Mouse (Mus musculus) stomach, embryonic 15.5 days (tissue): Measurements from ENCODE around the gene Gm10837. TPM values are rescaled to one million over a fixed set of nuclear protein-coding genes. Genes with fewer than 3 reads are reported as not detected.

Source experiments
- ATAC-seq: fragments of 200-750 bp; cut with Nextera tagmentation; 2 replicates; pipeline ENCODE4 v1.8.0; 2017; ENCODE audit warnings: low read depth, moderate number of reproducible peaks, moderate TSS enrichment; ENCODE audit not compliant: insufficient read depth, low FRiP score
- H3K27ac ChIP-seq: fragments of 300-500 bp; sonication (generic); 2 replicates; pipeline ENCODE4 v1.5.1; 2015; ENCODE audit warnings: mild to moderate bottlenecking, inconsistent platforms
- H3K27me3 ChIP-seq: fragments of 300-500 bp; sonication (generic); replicated peaks from 2 replicates; pipeline ENCODE4 v1.6.1; 2015; ENCODE audit warnings: inconsistent platforms
- H3K36me3 ChIP-seq: fragments of 300-500 bp; sonication (generic); 2 replicates; pipeline ENCODE4 v1.6.1; 2015; ENCODE audit warnings: inconsistent platforms
- H3K4me1 ChIP-seq: fragments of 300-500 bp; sonication (generic); 2 replicates; pipeline ENCODE4 v1.6.1; 2015; ENCODE audit warnings: inconsistent platforms
- H3K4me2 ChIP-seq: fragments of 300-500 bp; sonication (generic); 2 replicates; pipeline ENCODE4 v1.6.1; 2015; ENCODE audit warnings: mild to moderate bottlenecking, inconsistent platforms
- H3K4me3 ChIP-seq: fragments of 300-500 bp; sonication (generic); replicated peaks from 2 replicates; pipeline ENCODE4 v1.5.1; 2015; ENCODE audit warnings: inconsistent platforms
- H3K9ac ChIP-seq: fragments of 300-500 bp; sonication (generic); 2 replicates; pipeline ENCODE4 v1.6.1; 2015; ENCODE audit warnings: inconsistent platforms
- H3K9me3 ChIP-seq: fragments of 300-500 bp; sonication (generic); 2 replicates; pipeline ENCODE4 v1.6.1; 2016; ENCODE audit warnings: inconsistent platforms
- WGBS: fragments of 180-500 bp; shearing (Covaris S2); methylation state at CpG from one replicate; pipeline ENCODE4 v1.1.7; 2015; 5-methylcytosine and 5-hydroxymethylcytosine counted together
- polyA plus RNA-seq: library from polyadenylated mRNA; unstranded; fragments of >200 nt; fragmentation: Nextera tagmentation; extraction: Ambion mirVana; gene quantifications from 2 replicates; pipeline ENCODE4 v1.2.1, GENCODE M21; 2015

Gene Gm10837
- polyA plus RNA-seq, result not detected in 2 replicates

DNA sequence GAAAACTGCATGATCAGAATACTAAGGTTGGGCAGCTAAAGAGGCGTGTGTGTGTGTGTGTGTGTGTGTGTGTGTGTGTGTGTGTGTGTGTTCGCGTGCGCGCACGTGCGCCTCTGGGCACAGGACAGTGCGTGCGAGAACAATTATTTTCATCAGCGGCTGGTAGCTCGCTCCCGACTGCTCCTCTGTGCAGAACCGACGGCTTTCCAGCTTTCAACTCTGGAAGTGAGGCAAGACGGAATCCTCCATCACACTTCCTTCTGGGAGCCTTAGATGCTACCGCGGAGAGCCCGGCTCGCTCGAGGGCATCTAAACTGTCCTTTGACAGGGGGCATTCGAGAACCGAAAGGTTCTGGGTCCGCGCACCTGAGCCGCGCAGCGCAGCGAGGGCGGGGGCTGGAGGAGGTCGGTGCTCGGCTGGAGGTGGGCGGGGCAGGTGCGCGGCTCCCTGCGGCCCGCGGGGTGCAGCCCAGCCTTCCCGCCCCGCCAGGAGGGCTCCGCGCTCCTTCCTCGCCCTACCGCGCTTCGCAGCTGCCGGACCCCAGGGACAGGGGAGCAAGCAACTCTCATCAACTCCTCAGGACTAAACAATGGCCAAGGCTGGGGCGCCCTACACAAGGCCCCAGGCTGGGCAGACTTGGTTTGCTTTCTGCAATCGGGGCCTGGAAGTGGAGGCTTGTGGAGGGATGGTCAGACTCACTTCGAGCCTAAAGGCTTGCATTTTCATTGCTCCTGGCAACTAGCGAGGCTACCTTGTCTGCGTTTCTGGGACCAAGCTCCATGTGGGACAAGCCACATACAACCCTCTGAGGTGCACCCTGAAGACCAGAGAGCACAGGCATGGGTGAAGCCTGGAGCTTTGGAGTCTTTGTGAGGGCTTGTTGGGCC is at the start of gene Gm10837:
Gene Gm10837, plus strand, starts transcription at position 146 of the 888 bp plus-strand sequence.
- Histone ChIP-seq H3K9me3 (no peaks in the 10 kb centered on the region), H3K27ac (no peak within 1 kb of the TSS), H3K36me3 (no peaks in the 10 kb centered on the region), H3K4me2 (peak within 1 kb of the TSS; percentile 50), H3K4me1 (peaks cover 6% of the 10 kb centered on the region; the same call in 1 of the 2 replicates), H3K9ac (no peak within 1 kb of the TSS), H3K27me3 (peaks cover 55% of the 10 kb centered on the region), H3K4me3 (peak within 1 kb of the TSS; percentile 19)
- ATAC-seq, result 0 out of 2 replicates have a peak, but pooled peaks have one; percentile 39
- 2% methylated on average over 51 of the region's 51 CpGs for WGBS

DNA sequence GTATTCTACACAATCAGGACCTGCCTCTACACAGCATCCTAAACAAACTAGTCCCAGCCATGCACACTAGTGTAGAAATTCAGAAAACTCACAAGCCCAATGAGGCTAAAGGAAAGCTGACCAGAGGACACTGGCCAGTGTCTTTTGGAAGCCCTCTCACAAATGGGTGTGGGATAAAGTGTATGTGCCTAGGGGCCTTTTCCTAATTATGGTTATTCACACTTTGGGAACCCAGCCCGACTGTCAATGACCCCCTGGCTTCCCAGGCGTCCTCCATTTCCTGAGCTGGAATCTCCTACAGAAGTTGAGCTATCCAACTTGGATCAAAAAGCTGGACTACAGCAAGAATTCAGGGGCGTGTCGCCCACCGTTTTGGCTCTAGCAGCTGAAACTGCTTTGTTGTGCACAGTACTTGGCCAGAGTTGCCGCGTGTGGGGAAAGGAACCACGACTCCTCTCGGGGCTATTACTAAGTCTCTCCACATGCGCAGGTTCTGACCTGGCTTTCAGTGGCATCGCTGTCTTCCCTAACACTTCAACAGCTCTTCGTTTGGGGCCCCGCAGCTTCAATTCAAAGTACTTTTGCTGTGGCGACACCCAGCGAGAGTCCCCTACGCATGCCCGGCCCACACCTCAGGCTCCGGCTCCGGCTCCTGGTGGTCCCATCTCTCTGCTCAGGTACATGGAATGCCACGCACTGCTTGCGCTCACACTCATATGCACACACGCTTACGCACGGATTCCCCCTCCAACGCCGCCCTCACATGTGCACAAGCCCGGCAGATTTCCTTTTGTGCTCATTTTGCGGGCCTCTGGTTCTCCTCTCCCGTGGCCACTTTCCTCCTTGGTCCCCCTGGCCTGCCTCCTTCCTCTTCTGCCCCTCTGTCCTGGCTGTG is 40.5 kb upstream of the Gm10837 start:
- Histone ChIP-seq H3K36me3 (no peaks in the 10 kb centered on the region), H3K9me3 (no peaks in the 10 kb centered on the region), H3K4me3 (peak overlapping the region; percentile 31), H3K27ac (no peak overlapping the region), H3K27me3 (peaks cover 64% of the 10 kb centered on the region), H3K4me2 (peak overlapping the region; percentile 62), H3K4me1 (peaks cover 15% of the 10 kb centered on the region), H3K9ac (no peak overlapping the region)
- no peak for ATAC-seq
- WGBS, result 6% methylated on average over 29 of the region's 29 CpGs

DNA sequence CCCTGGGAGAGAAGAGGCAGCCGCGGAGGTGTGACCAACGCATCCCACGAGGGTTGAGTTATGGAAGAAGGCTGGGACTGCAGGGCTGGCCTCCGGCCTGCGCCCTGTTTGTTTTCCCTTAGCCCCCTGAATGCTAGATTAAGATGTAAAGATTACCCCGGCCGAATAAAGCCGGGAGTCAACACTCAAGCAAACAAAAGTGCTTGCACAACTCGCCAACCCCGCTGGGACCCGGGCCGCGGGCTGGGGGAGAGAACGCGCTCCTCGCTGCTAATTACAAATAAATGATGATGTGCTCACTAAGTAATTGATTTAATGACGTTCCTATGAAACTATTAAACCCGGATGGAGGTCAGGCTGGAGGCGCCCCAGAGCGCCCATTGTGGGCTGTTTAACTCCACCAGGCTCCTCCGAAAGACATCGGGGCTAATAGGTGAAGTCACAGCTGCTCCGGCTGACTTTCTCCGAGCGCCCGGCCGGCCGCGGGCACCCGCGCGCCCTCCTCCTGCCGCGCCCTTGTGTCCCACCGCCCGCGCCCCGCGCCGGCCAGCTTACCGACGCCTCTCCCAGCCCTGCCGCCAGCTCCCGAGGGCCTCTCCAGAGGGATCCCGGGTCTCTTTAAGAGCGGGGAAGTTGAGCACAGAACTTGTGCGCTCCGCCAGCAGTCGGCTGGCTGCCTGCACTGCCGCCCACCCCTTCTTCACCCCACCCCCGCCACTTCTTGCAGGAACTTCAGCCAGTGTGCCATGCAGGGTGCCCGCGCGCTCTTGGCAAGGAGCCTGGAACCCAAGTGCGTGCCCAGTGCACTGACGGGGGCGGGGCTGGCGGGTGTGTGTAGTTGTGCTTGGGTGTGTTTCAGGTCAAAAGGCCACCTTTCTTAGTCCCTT is 39.6 kb upstream of the Gm10837 start, which contains the start of gene Gm5089:
Gene Gm5089, minus strand, starts transcription at position 620 of the 887 bp plus-strand sequence.
- Histone ChIP-seq H3K9me3 (no peaks in the 10 kb centered on the region), H3K27me3 (peaks cover 72% of the 10 kb centered on the region), H3K36me3 (no peaks in the 10 kb centered on the region), H3K4me1 (peaks cover 15% of the 10 kb centered on the region), H3K4me3 (peak within 1 kb of the TSS; percentile 31), H3K4me2 (peak within 1 kb of the TSS; percentile 62), H3K27ac (no peak within 1 kb of the TSS), H3K9ac (no peak within 1 kb of the TSS)
- WGBS, result under 1% methylated on average over 58 of the region's 59 CpGs
- peak; percentile 22; the same call in 1 of the 2 replicates for ATAC-seq

DNA sequence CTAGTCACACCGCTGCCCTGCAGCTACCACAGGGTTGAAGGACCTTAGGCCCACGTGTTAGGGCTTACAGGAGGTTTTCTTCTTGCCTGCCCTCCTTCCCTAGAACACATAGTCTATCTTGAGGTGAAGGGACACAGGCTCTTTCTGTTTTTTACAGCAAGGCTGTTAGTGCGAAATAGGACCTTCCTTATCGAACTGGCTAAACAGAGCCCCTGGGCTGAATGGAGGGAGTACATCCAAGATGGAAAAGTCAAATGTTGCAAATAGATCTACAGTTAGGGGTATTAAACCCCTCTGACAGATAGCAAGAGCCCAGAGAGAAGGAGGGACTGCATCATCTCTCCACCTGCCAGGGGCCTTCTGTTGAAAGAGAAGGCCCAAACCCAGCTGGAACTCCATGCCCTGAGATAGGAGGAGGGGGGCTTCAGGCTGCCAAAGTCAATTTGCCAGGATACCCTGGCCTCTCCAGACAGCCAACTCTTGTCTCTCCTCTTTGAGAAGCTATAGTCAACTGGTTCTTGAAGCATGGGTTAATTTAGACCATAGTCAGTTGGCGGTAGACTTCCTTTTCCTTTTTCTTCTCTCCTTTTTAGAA is 38.7 kb upstream of the Gm10837 start:
- H3K36me3 ChIP-seq, result no peaks in the 10 kb centered on the region
- H3K9me3 ChIP-seq, result no peaks in the 10 kb centered on the region
- WGBS, result 59% methylated on average over 5 of the region's 5 CpGs
- peak overlapping the region; percentile 62; the same call in 1 of the 2 replicates for H3K4me2 ChIP-seq
- no peak overlapping the region for H3K4me3 ChIP-seq
- peaks cover 79% of the 10 kb centered on the region for H3K27me3 ChIP-seq
- H3K27ac ChIP-seq, result no peak overlapping the region
- ATAC-seq, result no peak
- H3K9ac ChIP-seq, result no peak overlapping the region
- peaks cover 15% of the 10 kb centered on the region for H3K4me1 ChIP-seq

DNA sequence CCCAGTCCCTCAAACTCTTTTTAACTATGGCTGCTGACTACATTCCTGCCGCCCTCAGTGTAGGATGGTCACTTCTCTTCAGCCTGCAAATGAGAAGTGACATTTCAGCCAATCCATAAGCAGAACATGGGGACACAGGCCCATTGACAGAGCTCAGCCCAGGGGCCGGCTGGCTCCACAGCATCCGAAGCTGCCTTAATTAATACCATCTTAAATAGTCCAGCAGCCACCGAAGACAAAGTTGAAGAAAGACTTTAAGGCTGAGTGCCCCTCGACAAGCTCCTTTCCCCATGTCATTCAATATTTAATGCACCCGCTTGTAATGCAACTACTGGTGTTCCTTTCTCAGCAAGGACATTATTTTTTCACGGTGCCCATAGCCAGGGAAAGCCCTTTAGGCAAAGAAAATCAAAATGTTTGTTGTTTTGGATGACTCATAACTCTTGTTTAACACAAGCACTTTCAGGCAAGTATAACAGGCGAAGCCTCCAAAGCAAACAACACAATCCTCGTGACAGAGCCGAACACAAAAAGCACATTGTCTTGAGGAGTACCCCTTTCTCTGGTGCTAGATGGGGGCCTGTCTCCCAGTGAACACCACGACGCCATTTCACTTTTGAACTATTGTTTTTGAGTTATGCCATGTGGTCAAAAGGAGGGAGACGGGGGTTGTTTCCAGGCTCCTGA is 37.5 kb upstream of the Gm10837 start:
- Histone ChIP-seq H3K4me1 (peaks cover 15% of the 10 kb centered on the region), H3K36me3 (no peaks in the 10 kb centered on the region), H3K4me3 (no peak overlapping the region), H3K4me2 (no peak overlapping the region; the same call in 1 of the 2 replicates), H3K9me3 (no peaks in the 10 kb centered on the region), H3K27me3 (peaks cover 75% of the 10 kb centered on the region), H3K27ac (no peak overlapping the region), H3K9ac (no peak overlapping the region)
- ATAC-seq, result no peak
- WGBS, result 43% methylated on average over 13 of the region's 13 CpGs

DNA sequence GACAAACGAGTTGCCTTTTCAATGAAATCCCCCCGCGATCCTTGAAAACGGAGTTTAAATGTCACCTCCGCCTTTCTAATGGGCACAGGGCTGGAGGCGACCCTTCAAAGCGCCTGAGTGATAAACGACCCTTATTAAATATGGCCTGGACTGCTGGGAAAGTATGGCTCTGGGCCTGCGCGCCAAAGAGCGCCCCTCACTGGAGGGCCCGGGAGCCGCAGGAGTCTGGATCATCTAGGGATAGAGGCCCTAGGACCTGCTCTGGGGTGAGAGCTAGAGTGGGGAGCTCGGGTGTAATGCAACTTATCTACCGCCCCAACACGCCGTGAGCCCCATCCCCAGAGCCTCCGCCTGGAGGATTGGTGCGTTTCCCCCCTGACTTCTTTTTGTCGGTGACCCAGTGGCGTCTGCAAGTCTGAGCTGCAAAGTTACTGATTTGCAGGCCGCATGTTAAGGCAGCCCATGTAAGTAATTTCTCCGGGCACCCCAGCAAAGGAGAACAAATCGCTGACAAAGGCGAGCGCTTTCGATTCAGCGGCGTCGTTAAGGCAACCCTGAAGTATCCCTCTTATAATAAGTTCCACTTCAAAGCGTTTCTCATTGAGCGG is 36.9 kb upstream of the Gm10837 start:
- Histone ChIP-seq H3K9ac (no peak overlapping the region), H3K27ac (no peak overlapping the region), H3K27me3 (peaks cover 74% of the 10 kb centered on the region), H3K36me3 (no peaks in the 10 kb centered on the region), H3K4me2 (peak overlapping the region; percentile 43), H3K4me3 (peak overlapping the region; percentile 12), H3K4me1 (peaks cover 15% of the 10 kb centered on the region), H3K9me3 (no peaks in the 10 kb centered on the region)
- 5% methylated on average over 32 of the region's 32 CpGs for WGBS
- ATAC-seq, result no peak

DNA sequence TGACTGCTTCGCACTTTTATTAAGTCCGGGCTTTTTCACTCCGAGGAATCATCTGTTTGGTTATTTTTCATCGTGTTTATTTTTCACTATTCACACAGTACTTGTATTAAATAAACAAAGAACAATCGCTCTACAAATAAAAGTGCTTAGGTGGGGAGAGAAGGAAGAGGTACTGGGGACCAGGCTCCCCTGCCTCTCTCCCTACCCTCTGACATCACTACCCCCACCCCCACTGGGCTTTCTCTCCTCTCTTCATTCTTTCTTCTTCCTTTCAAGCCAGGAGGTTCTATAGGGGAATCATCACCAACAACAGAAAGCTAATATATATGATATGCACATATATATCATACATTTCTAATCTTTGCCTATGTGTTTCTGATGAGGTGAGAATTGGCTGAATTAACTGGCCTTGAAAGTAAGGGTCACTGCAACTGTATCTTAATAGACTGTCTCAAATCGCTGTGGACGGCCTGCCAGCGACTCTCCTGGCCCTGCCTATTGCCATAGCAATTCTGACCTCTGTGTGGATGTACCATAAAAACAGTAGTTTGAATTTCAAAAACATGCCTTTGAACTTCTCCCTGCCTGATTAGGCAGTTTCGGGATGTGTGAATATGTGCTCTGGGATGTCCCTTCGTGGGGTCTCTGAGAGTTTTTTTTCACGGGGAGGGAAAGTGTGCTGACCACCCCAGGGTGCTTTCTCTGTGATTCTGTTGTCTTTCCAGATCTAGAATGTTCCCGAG is 36.2 kb upstream of the Gm10837 start:
- H3K4me2 ChIP-seq, result peak overlapping the region; percentile 43
- H3K4me1 ChIP-seq, result peaks cover 15% of the 10 kb centered on the region
- H3K36me3 ChIP-seq, result no peaks in the 10 kb centered on the region
- no peaks in the 10 kb centered on the region for H3K9me3 ChIP-seq
- 16% methylated on average over 12 of the region's 12 CpGs for WGBS
- ATAC-seq, result no peak
- H3K4me3 ChIP-seq, result peak overlapping the region; percentile 12
- peaks cover 72% of the 10 kb centered on the region for H3K27me3 ChIP-seq
- H3K9ac ChIP-seq, result no peak overlapping the region
- no peak overlapping the region for H3K27ac ChIP-seq

DNA sequence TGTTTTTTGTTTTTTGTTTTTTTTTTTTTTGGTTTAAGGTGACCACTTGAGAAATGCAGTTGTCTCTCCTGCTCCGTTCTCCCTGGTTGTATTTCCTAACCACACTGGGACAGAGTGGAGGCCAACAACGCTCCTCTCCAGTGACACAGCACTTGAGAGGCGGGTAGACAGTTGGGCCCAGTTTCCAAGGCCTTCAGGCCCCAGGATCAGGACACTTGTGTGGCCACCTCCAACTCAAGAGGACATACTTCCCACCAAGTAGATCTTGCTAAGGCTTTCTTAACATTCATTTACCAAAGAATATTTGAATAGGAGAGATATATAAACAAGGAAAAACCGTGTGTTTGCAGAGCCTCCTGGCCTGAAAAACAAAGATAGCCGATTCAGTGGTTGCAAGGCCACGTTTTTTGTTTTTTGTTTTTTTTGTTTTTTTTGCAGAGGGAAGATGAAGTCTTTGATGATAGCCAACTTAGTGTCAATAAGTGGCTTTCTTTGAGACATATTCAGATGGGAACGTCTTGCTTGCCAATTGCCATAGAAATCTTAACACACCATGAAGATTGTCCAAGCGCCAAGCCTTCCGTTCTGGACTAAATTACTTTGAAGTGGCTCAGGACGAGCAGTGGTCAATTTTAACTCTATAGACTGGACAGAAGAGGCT is 35.4 kb upstream of the Gm10837 start:
- 63% methylated on average over 10 of the region's 10 CpGs for WGBS
- ATAC-seq, result no peak
- no peak overlapping the region for H3K9ac ChIP-seq

DNA sequence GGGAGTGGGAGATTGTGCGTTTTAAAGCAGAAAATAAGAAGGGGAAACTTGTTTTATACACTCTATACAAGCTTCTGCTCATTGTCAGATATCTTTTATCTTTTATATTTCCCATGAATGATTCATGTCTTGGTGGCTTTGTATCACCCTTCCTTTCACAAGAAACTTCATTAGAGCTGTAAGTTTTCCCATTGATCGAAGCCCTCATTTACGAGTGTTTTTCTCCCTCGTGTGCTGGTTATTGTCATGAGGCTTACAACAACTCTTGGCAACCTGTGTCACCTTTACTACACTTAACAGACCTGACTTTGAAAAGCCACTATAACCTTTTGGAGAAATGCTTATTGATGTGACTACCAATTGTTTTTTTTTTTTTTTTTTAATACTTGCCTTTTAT is 34.8 kb upstream of the Gm10837 start:
- H3K4me3 ChIP-seq, result no peak overlapping the region
- peaks cover 68% of the 10 kb centered on the region for H3K27me3 ChIP-seq
- no peak overlapping the region for H3K4me2 ChIP-seq
- no peak overlapping the region for H3K9ac ChIP-seq
- peaks cover 9% of the 10 kb centered on the region for H3K4me1 ChIP-seq
- no peak for ATAC-seq
- H3K36me3 ChIP-seq, result no peaks in the 10 kb centered on the region
- H3K9me3 ChIP-seq, result no peaks in the 10 kb centered on the region
- no peak overlapping the region for H3K27ac ChIP-seq
- WGBS, result 73% methylated on average over 4 of the region's 4 CpGs

More for the DNA sequence above, 35.4 kb upstream of the Gm10837 start:
- H3K27ac ChIP-seq, result no peak overlapping the region
- H3K4me2 ChIP-seq, result no peak overlapping the region
- H3K4me3 ChIP-seq, result no peak overlapping the region
- H3K4me1 ChIP-seq, result peaks cover 14% of the 10 kb centered on the region
- H3K36me3 ChIP-seq, result no peaks in the 10 kb centered on the region
- peaks cover 68% of the 10 kb centered on the region for H3K27me3 ChIP-seq
- H3K9me3 ChIP-seq, result no peaks in the 10 kb centered on the region
